Mouse (Mus musculus) central nervous system, embryonic 18 days (tissue): Measurements from ENCODE around the gene Ercc6l2. TPM values are rescaled to one million over a fixed set of nuclear protein-coding genes. Genes with fewer than 3 reads are reported as not detected.

ENCODE experiments used
- polyA plus RNA-seq: library from polyadenylated mRNA; depleted of rRNA; stranded (reverse); fragments of >200 nt; gene quantifications from 2 replicates; pipeline ENCODE4 v1.2.3, GENCODE M21; 2012; rRNA removed

Gene Ercc6l2
- polyA plus RNA-seq: 17.2 and 20.1 TPM in 2 replicates

GRCm38 (mm10) chr13:63814746-63815681 lies at the start of gene Ercc6l2:
Gene Ercc6l2, plus strand, starts transcription at chr13:63815240.

Other genes with a start within 250 kb of the Ercc6l2 start
- 17.7 and 21.0 TPM in 2 replicates for gene Ptch1, start 241.6 kb upstream of the Ercc6l2 start, polyA plus RNA-seq